Mouse (Mus musculus) heart, embryonic 14.5 days (tissue): ENCODE measurements at regions not wholly inside any gene's neighbourhood (a gene's known extent, or its start where the extent isn't known, plus 50 kb on each side); places are given as distances from the start of the nearest gene placed in this dataset.

Experiments
- ATAC-seq: fragments of 200-750 bp; cut with Nextera tagmentation; 2 replicates; pipeline ENCODE4 v1.8.0; 2017; ENCODE audit warnings: low read depth, moderate TSS enrichment; ENCODE audit not compliant: insufficient number of reproducible peaks, insufficient read depth, low FRiP score
- H3K27ac ChIP-seq, 2 experiments: fragments of 200-500 bp in 1 of 2; fragments of 300-500 bp in 1 of 2; sonication (generic) in 1 of 2; replicated peaks in 1 of 2; 2 replicates each; pipeline ENCODE4 v1.5.1; 2012 to 2014; ENCODE audit warnings: low read depth in 2 of 2, low read length in 2 of 2, control low read depth in 1 of 2, mild to moderate bottlenecking in 1 of 2, mixed read lengths in 1 of 2; ENCODE audit not compliant: control insufficient read depth in 1 of 2, insufficient read depth in 1 of 2
- H3K27me3 ChIP-seq: fragments of 300-500 bp; sonication (generic); 2 replicates; pipeline ENCODE4 v1.6.1; 2014; ENCODE audit warnings: mild to moderate bottlenecking, low read length, control low read depth; ENCODE audit not compliant: control insufficient read depth, insufficient read depth
- H3K36me3 ChIP-seq: fragments of 300-500 bp; sonication (generic); 2 replicates; pipeline ENCODE4 v1.6.1; 2014; ENCODE audit warnings: mild to moderate bottlenecking, control low read depth, low read length, mixed read lengths; ENCODE audit not compliant: control insufficient read depth, insufficient read depth
- H3K4me1 ChIP-seq, 2 experiments: fragments of 200-500 bp in 1 of 2; fragments of 300-500 bp in 1 of 2; sonication (generic) in 1 of 2; 2 replicates each; pipeline ENCODE4 v1.6.1; 2012 to 2014; ENCODE audit warnings: low read length in 2 of 2, control low read depth in 1 of 2, mixed read lengths in 1 of 2; ENCODE audit not compliant: control insufficient read depth in 2 of 2, insufficient read depth in 2 of 2
- H3K4me2 ChIP-seq: fragments of 300-500 bp; sonication (generic); 2 replicates; pipeline ENCODE4 v1.6.1; 2014; ENCODE audit warnings: mild to moderate bottlenecking, low read length
- H3K4me3 ChIP-seq, 2 experiments: fragments of 200-500 bp in 1 of 2; fragments of 300-500 bp in 1 of 2; sonication (generic) in 1 of 2; 2 replicates each; pipeline ENCODE4 v1.5.1; 2012 to 2014; ENCODE audit warnings: low read length in 2 of 2, mild to moderate bottlenecking in 2 of 2, control low read depth in 1 of 2, low read depth in 1 of 2, moderate library complexity in 1 of 2; ENCODE audit not compliant: control insufficient read depth in 1 of 2, insufficient read depth in 1 of 2
- H3K9ac ChIP-seq: fragments of 300-500 bp; sonication (generic); 2 replicates; pipeline ENCODE4 v1.6.1; 2014; ENCODE audit warnings: mild to moderate bottlenecking, low read length
- H3K9me3 ChIP-seq: fragments of 300-500 bp; sonication (generic); 2 replicates; pipeline ENCODE4 v1.6.1; 2016; ENCODE audit warnings: low read length, control low read depth; ENCODE audit not compliant: control insufficient read depth
- WGBS: fragments of 180-500 bp; shearing (Covaris S2); extraction: QIAGEN DNeasy Blood & Tissue Kit; methylation state at CpG from one replicate; pipeline ENCODE4 v1.1.7; 2014; 5-methylcytosine and 5-hydroxymethylcytosine counted together

GRCm38 (mm10) chrX:52668679-52669078 lies 54.9 kb upstream of the Gpc3 start:
- no peaks in the 10 kb centered on the region for H3K27me3 ChIP-seq
- no peak overlapping the region for H3K9ac ChIP-seq
- no peak for ATAC-seq
- no peak overlapping the region for H3K4me3 ChIP-seq
- H3K27ac ChIP-seq = peak overlapping the region in 1 of 2 experiments; percentile 27; a peak in 2 of 4 replicates
- no peaks in the 10 kb centered on the region for H3K36me3 ChIP-seq
- H3K4me1 ChIP-seq = no peaks in the 10 kb centered on the region; a peak in 1 of 4 replicates
- no peaks in the 10 kb centered on the region for H3K9me3 ChIP-seq
- 27% methylated on average over 5 of the region's 5 CpGs for whole genome bisulfite sequencing
- H3K4me2 ChIP-seq = no peak overlapping the region

- WGBS = 23% methylated on average over 5 of the region's 5 CpGs
- no peak for ATAC-seq
- H3K4me3 ChIP-seq = no peak overlapping the region; a peak in 1 of 4 replicates
- H3K4me2 ChIP-seq = peak overlapping the region; percentile 39
- no peak overlapping the region for H3K9ac ChIP-seq
- peaks cover 0 to 3% of the 10 kb centered on the region in 2 experiments; a peak in 1 of 4 replicates for H3K4me1 ChIP-seq
- peak overlapping the region in 1 of 2 experiments; percentile 49; a peak in 1 of 4 replicates for H3K27ac ChIP-seq
- no peaks in the 10 kb centered on the region for H3K27me3 ChIP-seq
- H3K9me3 ChIP-seq = no peaks in the 10 kb centered on the region
- H3K36me3 ChIP-seq = no peaks in the 10 kb centered on the region
These were observed 65.3 kb upstream of the Gpc3 start for GRCm38 (mm10) chrX:52679045-52679444.

DNA sequence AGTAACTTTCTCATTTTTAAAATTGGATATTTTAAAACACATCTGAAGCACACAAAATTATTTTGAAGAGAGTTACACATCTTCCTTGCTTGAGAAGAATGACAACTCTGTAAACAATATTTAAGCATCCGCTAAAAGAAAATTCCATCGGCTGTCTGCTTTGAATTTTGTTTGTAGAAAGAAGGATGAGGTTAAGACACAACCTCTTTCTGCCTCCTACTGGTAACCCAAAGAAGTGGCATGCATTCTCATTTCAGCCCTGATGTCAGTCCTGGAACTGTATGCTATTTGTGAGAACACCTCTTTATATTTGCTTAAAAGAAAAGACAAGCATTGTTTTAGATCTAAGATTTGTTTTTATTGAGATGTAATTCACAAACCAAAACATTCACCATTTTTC lies 80.6 kb upstream of the Gpc3 start:
- ATAC-seq = no peak
- Histone ChIP-seq H3K27ac (no peak overlapping the region), H3K4me3 (no peak overlapping the region), H3K4me1 (no peaks in the 10 kb centered on the region), H3K27me3 (no peaks in the 10 kb centered on the region), H3K4me2 (no peak overlapping the region), H3K36me3 (no peaks in the 10 kb centered on the region), H3K9me3 (no peaks in the 10 kb centered on the region), H3K9ac (no peak overlapping the region)
- 39% methylated on average over 2 of the region's 2 CpGs for WGBS

- no peak for ATAC-seq
- no peak overlapping the region for H3K4me2 ChIP-seq
- no peak overlapping the region for H3K9ac ChIP-seq
- no peaks in the 10 kb centered on the region for H3K9me3 ChIP-seq
- no peaks in the 10 kb centered on the region for H3K36me3 ChIP-seq
- no peak overlapping the region for H3K27ac ChIP-seq
- H3K4me3 ChIP-seq = no peak overlapping the region
- no peaks in the 10 kb centered on the region for H3K4me1 ChIP-seq
- no peaks in the 10 kb centered on the region for H3K27me3 ChIP-seq
- 63% methylated on average over 1 of the region's 1 CpGs for WGBS
These were observed 85.9 kb upstream of the Gpc3 start for GRCm38 (mm10) chrX:52699615-52700014.

DNA sequence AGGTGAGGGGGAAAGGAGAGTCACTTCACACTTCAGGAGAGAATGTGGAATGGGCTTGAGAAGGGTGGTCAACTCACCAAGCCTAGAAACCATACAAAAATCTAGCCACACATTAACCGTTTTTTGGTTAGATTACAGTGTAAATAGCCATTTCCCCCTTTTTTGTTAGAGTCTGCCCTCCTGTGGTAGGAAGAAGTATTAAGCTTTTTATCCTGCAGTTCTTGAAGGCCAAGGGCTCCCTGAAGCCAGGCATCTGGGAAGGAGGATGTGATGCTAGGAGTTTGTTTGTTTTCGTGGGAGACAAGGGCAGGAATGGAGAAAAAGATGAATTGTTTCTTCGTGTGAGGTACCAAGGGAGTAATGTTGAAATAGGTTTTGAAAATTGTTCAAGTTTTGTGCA lies 73.5 kb upstream of the Ccdc160 start:
- ATAC-seq = no peak
- 16% methylated on average over 3 of the region's 3 CpGs for WGBS
- Histone ChIP-seq H3K4me2 (no peak overlapping the region), H3K27ac (no peak overlapping the region), H3K36me3 (no peaks in the 10 kb centered on the region), H3K4me3 (no peak overlapping the region), H3K27me3 (no peaks in the 10 kb centered on the region), H3K9ac (no peak overlapping the region), H3K9me3 (no peaks in the 10 kb centered on the region), H3K4me1 (no peaks in the 10 kb centered on the region)

DNA sequence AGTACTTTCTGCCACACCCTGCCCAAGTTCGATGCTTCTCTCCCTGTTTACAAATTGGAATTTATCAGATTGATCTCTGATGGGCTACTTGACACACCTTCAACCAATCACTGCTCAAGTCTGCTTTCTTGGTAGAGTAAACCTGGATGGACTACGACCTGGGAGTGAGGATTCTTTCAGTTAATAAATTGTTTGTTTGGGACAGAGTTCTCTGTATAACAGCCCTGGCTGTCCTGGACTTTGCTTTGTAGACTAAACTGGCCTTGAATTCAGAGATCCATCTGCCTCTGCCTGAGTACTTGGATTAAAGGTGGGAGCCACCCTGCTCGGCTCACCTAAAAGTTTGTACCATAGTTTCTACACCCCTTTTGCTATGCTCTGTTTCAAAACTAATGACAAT lies 52.9 kb upstream of the Ccdc160 start:
- WGBS = 62% methylated on average over 3 of the region's 3 CpGs
- Histone ChIP-seq H3K27ac (no peak overlapping the region), H3K9me3 (no peaks in the 10 kb centered on the region), H3K36me3 (no peaks in the 10 kb centered on the region), H3K9ac (no peak overlapping the region), H3K4me2 (no peak overlapping the region), H3K4me3 (no peak overlapping the region), H3K27me3 (peaks cover 13% of the 10 kb centered on the region), H3K4me1 (no peaks in the 10 kb centered on the region)
- no peak for ATAC-seq
